Mouse (Mus musculus) adrenal gland, postnatal 25 days (tissue): ENCODE results near the gene Ghrhr. TPM values are rescaled to one million over a fixed set of nuclear protein-coding genes. Genes with fewer than 3 reads are reported as not detected.

Source experiments
- DNase-seq: peaks from one replicate; pipeline ENCODE4 v3.0.0; 2021; ENCODE audit warnings: mixed read lengths
- long read RNA-seq: library from polyadenylated mRNA; stranded (forward); transcript quantifications from one replicate; pipeline ENCODE4 v2.0.0, GENCODE M21; 2021
- total RNA-seq: library from RNA; stranded (reverse); gene quantifications from 2 replicates; pipeline ENCODE4 v1.2.3, GENCODE M21; 2021

Ghrhr gene
- not detected in 2 replicates for total RNA-seq
- long read RNA-seq, result 0 reads

DNA sequence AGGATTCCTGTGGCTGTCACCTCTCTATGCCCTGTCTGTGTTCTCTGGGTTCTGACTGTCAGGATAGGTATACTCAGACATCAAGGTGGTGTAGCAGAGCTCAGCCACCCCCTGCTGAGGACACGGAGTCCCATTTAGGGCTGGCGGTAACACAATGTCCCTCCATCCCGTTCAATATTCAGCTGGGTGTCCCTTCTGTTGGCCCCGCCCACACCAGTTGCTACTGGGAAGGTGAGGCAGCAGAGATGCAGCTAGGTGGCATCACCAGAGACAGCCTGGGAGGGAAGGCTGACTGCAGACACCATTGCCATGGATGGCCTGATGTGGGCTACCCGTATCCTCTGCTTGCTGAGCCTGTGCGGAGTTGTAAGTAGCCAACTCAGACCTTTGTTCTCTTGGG is at the start of gene Ghrhr:
Ghrhr (plus strand) TSS at position 220 of the 400 bp plus-strand sequence.
- DNase-seq, result no peak

DNA sequence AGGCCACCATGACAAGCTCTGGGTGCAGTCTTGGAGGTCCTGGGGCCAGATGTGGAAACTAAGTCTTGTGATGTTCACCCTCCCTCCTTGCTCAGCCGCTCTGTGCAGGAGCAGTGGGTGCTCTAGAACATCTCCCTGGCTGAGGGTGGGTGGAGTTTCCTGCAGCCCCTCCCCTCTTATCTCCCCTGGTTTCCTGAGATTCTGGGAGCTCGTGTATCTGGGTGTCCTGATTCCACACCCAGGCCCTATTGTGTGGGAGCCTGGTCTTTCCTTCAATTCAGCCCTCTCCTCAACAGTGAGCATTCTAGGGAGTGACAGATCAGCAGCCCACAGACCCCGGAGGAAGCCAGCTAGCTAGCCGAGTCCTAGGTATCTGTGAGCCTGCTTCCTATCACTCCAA is 49.8 kb upstream of the Ghrhr start:
- DNase-seq, result no peak

DNA sequence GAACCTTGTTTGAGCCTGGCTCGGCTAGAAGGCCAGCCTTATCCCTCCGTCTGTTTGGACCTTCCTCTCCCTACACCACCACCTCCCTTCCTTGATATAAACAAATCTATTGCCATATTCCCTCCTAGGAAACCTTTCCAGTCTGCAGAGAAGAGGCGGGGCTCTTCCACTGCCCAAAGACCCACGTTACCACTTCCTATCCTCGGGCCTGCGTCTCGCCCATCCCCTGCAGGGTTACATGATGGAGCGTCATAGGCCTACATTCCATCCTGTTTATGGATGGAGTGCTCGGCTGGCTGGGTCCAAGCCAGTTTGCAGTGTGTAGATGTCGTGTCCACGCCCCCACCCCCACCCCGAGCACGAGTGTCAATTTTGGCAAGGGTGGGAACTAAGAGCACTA is 48.8 kb upstream of the Ghrhr start:
- DNase-seq, result no peak

DNA sequence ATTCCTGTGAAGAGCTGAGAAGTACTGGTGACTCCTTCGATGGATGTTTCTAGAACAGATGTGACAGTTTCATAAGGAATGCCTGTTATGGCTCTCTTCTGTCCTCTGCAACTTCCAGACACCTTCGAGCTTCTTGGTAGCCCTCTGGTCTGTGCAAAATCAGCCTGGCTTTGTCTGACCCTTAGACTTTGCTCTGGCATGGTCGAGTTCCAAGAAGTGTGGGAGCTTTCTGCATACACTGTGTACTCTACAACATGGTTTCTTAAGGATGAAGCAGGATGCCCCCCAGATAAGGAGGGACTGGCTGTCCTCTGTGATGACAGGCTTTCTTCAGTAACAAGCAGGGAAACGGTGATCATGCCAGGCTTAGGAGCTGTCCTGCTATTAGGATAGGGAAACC is 47.9 kb upstream of the Ghrhr start:
- DNase-seq, result no peak

DNA sequence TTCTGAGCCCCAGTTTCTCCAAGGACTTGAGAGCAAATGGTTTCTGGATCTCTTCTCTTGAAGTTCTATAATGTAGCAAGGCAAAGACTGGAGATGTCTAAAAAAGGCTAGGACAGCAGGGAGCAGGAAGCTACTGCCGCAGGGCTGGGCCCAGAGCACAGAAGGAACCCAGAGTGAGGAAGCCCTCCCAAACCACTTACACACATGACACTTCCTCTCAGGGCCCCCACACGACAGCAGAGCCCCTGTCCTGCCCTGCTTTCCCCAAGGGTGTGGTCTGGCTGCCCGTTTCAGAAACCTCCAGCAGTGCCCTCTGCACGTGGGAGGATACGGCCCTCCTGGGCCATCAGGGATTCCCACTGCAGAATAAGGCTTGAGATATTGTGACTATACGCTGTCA is 44.8 kb upstream of the Ghrhr start:
- DNase-seq, result no peak

DNA sequence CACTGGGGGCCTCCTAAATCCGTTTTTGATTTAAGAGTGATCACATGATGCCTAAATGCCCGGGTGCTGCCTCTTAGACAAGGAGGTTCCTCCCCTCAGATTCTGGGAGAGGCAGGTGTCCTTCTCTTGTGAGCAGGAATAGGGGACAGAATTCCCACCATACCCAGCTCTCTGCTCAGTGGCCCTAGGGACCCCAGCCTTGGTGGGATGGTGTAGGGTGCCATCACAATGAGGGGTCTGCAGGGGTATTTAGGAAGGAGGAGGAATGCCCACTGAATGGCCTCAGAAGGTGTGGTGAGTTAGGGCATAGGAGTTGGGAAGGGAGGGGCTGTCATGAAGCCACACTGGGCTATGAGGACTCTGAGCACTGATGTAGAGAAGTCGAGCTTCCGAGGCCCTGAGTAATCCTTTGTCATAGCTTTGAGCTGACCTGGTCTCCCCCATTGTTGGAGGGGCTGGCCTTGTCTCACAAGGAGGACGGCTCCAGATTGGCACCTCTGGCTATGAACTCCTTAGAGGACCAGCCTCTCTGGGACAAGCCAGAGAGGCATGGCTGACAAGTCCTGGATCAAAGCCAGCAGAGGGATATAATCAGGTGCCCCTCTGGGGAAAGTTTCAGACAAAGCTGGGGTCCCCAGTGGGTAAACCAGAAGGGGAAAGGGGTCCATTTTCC is 43.9 kb upstream of the Ghrhr start:
- DNase-seq, result no peak

DNA sequence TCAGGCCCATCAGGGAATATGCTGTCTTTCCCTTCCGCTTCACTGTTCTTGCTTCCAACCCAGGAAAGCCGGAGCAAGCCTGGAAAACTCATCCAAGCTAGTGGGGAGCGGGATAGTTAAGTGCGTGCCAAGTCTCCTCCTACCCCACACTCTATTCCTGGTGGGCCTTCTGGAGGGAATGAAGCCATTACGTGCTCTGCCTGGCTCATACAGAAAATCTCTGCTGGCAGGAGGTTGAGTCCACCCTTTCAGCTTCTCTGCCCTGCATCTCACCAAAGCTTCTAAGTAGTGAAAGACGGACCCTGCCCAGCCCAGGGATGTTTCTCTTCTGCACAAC is 43.4 kb upstream of the Ghrhr start:
- DNase-seq, result no peak

DNA sequence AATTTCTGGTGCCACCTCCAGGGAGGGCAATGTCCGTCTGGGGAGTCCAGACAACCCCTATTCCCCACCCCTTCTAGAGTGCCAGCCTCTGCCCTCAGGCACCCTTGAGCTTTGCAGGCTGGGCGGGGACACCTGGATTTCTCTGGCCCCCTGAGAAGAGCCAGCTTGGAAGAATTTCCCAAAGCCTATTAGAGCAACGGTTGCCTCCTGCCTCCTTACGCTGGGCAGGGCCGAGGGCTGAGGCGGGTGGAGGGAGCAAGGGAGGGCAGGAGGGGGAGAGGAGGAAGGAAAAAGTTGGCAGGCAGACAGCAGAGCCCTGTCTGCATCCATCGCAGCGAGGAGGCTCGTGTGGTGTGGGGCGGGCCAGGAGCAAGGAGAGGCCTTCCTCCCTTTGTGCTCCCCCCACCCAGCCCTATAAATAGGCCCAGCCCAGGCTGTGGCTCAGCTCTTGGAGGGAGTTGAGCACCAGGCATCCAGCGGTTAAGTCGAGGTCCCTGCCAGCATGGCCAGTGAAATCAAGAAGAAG is 40.0 kb upstream of the Ghrhr start, which contains the start of gene Aqp1:
Aqp1 (plus strand) TSS at position 444 of the 526 bp plus-strand sequence.
- peak; percentile 9 for DNase-seq

DNA sequence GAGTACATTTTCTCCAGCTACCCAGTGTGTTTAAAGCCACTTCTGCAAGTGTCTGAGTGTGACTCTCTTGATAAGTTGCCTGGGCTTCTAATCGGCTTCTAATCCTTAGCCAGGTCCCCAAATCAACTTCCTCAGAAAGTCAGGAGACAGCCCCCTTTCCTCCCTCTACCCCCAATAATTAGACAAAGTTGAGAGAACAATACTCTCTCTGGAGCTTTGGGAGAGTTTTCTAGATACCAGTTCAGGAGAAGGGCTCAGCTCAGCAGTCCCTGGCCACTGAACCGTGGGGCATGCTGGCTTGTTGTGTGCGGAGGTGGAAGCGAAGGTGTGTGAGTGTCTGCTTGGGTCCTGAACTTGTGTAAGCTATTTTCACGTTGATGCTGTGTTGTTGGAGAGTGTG is 38.9 kb upstream of the Ghrhr start:
- no peak for DNase-seq

DNA sequence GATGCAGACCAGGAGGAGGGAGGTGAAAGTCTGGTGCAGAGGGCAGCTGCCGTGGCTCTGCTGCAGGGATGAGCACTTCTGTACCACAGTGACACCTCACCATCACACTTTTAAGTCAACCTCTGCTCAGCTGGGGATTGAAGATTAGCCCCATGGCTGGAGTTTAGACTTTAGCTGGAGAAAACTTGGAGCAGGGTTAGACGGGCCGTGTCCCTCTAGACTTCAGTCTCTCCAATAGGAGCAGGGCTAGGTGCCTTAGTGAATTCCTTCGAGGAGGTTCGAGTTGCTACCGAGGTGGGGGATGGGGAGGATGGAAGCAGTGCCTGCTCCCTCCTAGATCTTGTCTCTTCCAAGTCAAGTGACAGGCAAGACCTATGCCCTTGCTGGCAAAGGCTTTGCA is 38.0 kb upstream of the Ghrhr start:
- DNase-seq, result no peak

DNA sequence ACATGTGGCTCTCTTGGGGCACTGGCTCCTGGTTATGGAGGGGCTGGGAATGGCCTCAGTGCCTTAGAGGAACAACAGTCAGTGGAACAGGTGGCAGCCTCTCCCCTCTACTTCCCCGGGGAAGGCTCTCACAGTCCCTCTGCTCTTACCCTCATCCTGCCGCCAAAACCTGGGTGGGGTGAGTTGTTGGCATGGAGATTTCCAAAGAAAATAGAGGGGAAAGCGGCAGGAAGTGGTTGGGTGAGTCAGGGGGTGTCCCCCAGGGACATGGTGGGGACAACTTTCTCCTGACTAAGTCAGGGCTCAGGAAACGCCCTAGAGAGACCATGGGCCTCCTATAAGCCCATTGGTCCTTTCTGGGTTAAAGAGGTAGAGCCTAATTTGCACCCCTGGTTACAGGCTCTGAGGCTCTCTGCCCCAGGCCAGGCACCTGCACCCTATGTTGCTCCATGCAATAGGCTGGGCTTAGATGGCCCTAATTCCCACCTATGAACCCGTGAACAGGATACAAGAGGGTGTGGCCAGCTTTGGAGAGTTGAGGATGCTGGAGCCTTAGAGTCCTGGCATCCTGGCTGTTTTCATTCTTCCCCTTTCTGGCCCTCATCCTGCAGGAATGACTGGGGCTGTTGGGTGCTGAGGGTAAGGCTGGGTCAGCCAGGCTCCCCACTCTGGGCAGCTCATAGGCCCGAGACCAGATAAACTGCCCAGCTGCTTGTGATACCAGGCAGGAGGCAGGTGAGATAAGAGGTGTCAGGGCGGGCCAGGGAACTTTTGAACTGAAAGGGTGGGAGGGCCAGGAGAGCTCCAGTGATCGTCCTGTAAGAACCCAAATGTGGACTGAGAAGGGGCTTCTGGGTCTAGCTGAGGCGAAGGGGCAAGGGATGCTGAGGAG is 36.9 kb upstream of the Ghrhr start:
- no peak for DNase-seq

DNA sequence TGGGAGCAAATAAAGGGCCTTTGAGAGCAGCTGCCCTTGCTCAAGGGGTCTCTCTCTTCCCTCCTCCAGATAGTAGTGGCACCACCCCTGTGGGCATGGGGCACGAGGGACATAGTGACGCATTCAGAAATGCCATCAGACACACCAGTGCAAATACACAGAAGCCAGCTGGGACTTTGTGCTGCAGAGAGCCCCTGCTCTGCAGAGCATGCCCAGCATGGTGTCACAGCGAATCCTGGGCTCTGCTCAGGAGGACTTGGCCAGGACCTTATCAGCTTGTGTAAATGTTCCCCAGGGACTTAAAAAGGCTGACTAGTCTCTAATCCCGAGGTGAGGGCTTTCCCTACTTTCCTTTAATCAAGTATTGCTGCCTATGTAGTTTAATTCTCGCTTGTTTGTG is 34.4 kb upstream of the Ghrhr start:
- no peak for DNase-seq

DNA sequence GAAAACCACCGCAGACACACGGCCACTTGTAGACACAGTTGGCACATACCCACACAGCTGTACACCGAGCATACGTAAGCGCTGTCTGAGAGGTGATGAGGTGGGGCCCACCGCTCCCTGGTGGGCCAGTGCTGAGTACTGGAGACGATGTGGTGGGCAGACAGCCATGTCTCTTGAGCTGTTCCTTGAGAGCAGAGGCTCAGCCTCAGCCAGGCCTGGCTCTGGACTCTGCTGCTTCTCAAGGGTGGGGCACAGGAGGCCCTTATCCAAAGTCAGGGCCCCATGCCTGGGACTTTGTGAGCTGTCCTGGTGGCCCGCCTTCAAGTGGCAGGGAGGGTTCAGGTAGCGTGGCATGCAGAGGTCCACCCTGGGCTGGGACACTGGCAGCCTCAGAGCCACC is 33.8 kb upstream of the Ghrhr start:
- DNase-seq, result no peak

DNA sequence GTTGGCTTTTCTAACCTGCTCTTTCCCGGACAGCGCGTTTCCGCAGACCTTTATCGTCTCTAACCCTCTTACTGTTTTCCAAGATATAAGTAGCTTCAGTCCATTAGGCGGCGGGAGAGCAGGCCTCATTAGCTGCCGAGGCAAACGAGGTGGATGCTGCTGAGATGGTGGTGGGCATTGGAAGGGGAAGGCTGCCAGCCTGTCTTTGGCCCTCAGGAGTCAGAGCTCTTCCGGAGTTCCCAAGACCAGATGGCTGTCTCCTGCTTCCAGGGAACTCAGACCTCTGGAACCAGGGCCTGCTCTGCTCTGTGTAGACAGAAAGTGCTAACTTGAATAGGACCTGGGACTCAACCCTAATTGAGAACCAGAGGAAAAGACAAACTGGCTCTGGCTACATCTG is 32.6 kb upstream of the Ghrhr start:
- DNase-seq, result no peak

DNA sequence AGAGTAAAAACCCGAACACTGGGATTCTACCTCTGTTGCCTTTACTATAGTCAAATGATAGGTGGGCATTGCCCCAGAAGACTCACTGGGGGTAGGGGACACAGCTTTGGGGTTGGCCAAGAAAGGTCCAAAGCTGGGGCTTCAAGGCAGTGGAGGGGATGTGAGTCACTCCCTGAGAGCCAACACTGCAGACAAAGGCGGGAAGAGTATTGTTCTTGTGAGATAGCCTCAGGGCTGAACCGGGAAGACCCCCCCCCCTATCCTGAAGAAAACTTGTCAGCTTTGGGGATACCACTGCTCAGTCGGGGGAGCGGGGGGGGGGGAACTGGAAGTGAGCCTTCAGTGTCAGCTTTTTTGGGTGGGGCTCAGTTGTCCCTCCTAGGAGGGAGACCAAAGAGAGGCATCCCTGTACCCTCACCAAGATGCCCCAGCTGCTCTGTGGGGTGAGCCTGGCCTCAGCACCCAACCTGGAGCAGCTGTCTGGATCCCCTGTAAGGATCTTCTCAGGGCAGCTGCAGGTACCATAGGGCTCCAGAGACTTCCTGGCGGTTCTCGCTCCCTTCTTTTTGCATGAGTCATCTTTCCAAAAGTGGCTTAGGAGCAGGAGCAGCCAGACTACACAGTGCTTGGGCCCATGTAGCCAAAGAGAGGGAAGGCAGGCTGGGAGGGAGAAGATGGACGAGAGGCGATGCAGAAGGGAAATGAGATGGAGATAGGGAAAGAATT is 31.6 kb upstream of the Ghrhr start:
- DNase-seq, result no peak

DNA sequence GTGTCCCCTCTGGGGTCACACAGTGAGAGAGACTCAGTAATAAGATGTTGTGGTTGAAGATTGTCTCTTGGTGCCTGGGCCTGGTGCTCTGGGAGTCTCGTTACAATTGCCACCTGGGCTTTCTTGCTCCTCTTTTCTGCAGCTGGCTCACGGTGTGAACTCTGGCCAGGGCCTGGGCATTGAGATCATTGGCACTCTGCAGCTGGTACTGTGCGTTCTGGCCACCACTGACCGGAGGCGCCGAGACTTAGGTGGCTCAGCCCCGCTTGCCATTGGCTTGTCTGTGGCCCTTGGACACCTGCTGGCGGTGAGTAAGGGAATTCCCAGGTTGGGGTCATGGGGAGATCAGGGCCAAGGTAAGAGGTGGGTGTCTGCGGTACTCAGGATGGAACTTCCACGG is 30.8 kb upstream of the Ghrhr start:
- no peak for DNase-seq

DNA sequence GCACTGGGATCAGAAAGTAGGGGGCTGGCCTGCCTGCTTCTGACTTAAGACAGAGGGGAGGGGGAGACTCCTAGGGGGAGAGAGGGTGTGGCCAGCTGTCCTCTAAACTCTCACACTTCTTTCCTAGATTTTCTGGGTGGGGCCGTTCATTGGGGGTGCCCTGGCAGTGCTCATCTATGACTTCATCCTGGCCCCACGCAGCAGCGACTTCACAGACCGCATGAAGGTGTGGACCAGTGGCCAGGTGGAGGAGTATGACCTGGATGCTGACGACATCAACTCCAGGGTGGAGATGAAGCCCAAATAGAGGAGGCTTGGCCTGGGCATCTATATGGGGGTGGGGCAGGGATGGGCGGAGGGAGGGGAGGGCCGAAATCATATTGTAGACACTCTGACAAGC is 29.6 kb upstream of the Ghrhr start:
- no peak for DNase-seq

DNA sequence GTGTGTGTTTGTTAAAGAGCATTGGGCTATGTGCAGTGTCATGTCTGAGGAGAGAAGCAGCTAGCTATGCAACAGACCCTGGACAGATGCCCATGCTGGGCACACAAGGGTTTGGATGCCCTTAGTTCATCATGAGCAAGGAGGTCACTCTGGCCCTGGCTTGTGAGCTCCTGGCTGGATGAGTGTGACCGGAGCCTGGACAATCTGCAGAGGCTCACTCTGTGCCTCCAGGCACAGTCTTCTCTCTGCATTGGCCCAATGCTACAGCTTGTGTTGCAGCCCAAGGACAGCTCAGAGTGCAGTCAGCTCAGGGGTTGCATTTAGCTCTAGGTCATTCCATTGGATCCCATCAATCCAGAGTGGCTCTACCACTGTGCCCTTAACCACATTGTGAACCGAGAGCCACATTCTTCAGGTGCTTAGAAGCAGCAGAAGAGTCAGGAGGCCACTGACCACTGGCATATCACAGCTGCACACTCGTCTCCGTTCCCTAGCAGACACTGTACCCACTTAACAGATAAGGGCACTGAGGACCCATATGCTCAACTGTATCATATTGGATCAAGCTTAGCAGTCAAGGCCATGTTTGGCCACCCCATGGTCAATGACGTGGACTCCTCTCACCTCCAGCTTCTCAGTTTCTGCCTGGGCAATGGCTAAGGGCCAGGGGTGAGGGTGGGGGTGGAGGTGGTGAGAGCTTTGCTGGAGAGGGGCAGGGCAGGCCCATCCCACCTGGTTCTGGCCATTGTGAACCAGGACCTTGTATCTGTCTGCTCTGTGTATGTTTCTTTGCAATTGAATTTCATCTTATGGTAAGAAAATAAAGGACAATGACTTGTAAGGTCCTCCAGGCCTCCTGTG is 28.2 kb upstream of the Ghrhr start:
- no peak for DNase-seq

DNA sequence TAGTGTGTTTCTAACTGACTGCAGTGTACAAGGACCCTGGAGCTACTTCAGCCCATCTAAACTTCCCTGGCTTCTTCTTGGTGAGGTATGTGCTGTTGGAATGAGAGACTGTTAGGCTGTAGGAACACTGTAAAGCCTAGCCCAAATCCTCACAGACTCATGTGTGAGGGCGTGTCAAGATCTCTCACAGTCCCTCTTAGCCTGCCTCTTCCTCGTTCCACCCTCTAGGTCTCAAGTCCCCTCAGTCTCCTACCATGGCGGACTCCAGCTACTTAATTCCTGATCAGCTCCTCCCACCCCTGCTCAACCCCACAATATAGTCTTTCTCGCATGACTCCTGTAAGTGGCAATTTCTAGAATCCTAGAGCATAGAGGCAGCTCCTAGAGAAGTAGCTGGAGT is 26.9 kb upstream of the Ghrhr start:
- DNase-seq, result no peak

DNA sequence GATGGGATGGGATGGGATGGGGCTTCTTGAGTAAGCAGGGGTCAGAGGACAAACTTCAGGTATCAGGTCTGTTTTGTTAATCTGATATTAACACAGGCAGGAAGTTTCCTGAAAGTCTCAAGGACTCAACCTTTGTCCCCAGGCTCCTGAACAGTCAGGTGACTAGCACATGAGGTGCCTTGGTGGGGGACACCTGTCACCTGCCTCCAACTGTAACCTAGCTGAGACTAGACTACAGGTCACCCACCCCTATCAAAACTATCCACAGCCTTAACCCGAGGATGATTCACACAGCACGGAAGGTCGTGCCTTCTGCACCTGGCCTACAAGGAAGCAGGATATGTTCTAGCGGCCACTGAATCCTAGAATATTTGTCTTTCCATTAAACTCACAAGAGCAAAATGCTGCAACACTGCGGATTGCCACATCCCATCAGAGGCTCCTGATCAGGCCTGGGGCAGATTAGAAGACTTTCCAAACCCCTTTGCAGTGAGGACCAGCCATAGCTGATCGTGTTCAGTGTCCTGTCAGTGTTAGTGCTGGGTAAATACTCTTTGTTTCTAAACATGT is 25.6 kb upstream of the Ghrhr start:
- DNase-seq, result no peak

DNA sequence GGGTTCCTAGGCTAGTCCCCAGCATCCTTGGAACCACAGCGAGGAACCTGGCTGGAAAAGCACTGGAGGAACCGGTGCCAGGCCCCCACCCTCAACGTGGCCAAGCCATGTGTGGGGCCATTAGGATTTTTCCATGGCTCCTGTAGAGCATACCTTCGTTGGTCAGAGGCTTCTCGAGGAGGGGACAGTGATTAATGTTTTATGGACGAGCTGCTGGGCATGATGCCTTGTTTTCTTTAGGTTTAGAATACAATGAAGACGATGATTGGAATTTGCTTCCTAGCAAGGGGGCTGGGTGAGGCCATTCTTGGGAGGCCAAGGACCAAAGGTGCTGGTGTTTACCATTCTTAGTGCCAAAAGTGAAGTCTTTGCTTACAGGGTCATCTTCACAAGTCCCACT is 24.4 kb upstream of the Ghrhr start:
- no peak for DNase-seq
